Mouse (Mus musculus) brain, adult 2 months (tissue): ENCODE data around the gene Mb21d2.

Experiments
- DNase-seq: peaks from one replicate; pipeline ENCODE4 v3.0.0; 2011; ENCODE audit warnings: low read depth, low spot score

Gene Mb21d2

GRCm38 (mm10) chr16:28793115-28793514 is 136.4 kb downstream of the Mb21d2 start:
- DNase-seq, result peak; percentile 72
